Mouse (Mus musculus): ENCODE measurements around the gene Cyp2d22.

DNA sequence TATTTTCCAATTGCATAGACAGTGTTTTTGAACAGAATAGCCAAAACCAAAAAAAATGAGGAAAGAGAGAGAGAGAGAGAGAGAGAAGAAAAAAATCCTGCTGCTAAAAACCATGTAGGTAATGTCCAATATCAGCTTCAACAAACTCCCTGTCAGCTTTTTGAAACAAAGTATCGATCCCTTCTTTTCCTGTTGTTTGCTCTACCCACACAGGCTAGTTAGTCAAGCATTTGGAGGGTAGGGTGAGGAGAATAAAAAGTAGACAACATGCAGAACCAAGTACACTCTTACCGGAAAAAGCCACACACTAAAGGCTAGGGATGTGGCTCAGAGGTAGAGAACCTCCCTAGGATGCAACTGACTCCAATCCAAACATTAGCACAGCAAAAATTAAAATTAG lies 5.7 kb upstream of the Cyp2d22 start:
- TF ChIP-seq CTCF (IDR thresholded peaks at IDR 0.05; ENCODE audit: control insufficient read depth, insufficient read depth, low read length) (no peak), POLR2A (IDR thresholded peaks at IDR 0.05; ENCODE audit: borderline replicate concordance, control insufficient read depth, low read depth, low read length) (no peak)

Measured in bone marrow, adult 2 months (tissue).